Mouse (Mus musculus) 3134 (cell line): ENCODE results near the gene Ppp3r1.
"Not testable (repeated sequence)": the region's sequence is repeated elsewhere in the genome, so short reads cannot be mapped to it uniquely, and the experiment has no call there.

Experiments
- DNase-seq: peaks from one replicate; pipeline ENCODE4 v3.0.0-alpha.2; 2011; ENCODE audit warnings: low spot score; ENCODE audit not compliant: insufficient read length; ENCODE audit errors: extremely low read depth

Ppp3r1 gene

DNA sequence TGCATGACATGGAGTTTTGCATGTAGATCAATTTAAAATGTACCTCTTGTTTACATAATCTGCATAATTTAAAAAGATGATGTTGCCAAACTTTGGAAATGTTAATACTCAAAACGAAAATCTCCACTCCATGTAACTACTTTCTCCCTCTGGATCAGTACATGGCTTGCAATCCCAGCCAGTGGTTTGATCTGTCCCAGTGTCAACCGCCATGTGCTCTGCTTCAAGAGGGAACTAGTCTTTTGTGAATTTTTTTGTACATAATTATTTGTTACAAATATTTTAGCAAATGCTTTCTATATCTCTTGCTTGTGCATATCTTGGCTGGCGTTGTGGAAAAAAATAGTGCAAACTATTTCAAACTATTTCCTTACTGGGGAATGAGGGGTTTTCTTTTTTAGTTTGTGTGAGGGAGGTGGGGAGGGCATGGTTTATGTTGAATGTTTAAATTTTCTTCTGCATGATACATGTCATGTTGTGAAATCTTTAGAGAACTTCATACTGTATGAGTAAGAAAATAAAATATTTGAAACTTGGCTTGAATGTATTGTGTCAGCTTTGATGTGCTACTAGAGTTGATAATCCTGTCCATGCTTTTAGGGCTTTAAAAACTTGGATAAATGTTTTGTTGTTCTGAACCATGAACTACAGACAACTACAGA, 40.9 kb downstream of the Ppp3r1 start:
- DNase-seq: no peak

DNA sequence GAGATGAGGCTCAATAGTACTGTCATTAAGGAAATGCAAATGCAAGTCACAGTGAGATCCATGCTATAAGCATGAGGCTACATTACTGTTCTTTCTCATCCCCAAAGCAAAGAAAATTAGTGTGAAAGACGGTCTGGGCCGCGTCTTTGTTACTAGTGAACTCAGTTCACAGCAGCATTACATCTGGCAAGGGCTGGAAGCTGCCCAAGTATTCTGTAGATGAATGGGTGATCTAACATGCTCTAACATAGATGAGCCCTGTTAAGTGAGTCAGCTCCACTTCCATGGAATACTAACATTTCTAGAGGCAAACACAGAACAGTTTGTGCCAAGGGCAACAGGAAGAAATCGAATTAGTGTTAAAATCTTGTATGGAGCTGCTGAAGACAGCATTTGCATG, 41.9 kb downstream of the Ppp3r1 start:
- DNase-seq: no peak

DNA sequence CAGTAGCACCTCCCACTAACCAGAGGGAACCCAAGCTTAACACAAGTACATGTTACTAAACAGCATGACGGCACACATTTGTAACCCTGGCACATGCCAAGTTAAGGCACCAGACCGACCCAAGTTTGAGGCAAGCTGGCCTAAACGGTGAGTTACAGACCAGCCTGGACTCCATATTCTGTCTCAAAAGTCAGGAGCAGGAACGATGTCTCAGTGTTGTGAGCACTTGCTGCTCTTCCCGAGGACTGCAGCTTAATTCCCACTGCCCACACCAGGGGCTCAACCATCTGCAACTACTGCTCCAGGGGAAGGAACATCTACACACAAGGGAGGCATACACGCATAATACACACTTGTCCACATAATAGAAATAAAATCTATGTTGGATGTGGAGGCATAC, 43.4 kb downstream of the Ppp3r1 start:
- DNase-seq: no peak

DNA sequence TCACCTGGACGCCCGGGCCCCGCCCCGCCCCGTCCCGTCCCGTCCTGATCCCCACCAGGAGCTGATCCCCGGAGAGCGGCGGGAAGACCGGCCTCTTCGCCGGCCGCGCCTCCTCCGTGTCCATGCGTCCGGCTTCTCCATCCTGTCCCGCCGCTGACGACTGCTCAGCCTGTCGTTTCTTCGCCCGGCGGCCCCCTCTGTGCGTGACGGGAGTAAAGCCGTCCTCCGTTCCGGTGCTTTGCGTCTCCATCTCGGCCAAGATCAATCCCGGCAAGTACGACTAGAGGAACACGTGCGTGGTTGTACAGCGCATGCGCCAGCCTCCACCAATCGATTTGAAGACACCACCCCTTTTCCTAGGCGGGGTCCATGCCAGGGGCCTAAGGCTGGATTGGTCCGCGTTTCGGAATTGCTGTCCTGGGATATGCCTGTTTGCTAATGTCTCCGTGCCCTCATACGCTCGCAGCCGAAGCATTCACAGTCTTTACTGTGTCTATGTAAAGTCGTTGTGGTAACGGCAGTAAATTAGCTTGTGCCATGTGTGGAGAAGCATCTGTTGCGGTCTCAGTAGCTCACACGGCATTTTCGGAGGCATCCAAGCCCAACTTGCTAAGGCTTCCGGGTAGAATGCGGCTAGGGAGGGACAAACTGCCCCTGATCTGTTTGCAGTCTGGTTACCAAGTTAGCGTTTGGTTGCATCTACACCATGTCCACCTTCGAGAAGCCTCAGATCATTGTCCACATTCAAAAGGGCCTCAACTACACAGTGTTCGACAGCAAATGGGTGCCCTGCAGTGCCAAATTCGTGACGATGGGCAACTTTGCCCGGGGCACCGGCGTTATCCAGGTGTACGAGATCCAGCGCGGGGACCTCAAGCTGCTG, 52.4 kb downstream of the Ppp3r1 start, which contains the start of gene Pno1:
Gene Pno1 (minus strand): TSS at position 311 of the 883 bp plus-strand sequence.
- DNase-seq: peak; percentile 88

DNA sequence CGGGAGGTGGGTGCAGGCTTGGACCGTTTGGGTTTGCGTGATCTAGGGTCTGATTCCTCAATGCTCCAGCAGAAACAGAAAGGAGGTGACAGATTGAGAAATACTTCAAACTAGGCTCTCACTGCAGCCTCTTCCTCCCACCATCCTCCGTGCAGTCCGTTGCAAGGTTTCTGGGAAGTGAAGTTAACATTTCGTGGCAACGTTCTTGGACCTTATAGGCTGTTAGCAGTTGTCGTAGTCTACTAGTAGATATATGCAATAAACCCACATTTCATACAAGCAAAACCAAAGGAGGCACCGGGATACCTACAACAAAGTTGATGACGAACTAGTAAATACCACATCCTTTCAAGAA, 53.1 kb downstream of the Ppp3r1 start:
- DNase-seq: no peak

DNA sequence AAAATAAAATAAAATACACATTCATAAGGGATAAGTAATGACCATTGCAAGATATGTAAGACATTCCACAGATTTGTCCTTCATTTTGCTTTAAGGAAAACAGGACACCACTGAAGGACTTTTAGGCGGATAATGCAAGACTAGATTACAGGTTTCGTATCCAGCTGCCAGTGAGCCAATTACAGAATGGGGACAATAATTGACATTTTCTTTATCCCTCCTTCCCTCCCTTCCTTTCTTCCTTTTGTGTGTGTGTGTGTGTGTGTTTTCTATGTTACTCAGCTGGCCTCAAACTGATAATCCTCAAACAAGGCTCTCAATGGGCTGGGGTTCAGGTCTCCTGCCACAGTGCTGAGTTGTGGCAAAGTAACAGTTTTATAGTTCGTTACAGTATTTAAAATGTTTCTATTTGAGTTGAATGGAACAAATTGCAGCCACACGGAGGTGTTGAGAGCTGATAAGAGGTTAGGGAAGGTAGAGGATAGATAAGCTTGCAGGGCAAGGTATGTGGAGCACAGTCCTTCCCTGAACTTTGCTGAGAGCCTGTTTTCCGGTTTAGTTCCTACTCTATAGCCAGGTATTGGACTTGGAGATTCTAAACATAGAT, 53.9 kb downstream of the Ppp3r1 start:
- DNase-seq: no peak

DNA sequence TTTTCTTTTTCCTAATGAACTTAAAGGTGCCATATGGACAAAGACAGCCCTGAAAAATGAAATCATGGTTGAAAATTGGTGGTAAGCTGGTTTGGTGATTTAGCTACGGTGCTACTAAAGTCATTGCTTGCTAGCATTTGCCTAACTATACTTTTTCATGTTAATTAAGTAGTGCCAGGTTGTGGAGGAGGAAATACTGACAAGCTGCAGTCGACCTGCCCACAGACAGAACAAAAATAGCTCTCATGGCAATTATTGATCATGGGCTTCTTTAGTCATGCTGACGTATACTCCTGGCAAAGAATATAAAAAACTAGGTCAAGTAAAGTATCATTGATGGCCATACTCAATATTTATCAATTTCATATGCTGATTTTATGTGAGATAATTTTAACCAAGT, 56.4 kb downstream of the Ppp3r1 start:
- DNase-seq: no peak

DNA sequence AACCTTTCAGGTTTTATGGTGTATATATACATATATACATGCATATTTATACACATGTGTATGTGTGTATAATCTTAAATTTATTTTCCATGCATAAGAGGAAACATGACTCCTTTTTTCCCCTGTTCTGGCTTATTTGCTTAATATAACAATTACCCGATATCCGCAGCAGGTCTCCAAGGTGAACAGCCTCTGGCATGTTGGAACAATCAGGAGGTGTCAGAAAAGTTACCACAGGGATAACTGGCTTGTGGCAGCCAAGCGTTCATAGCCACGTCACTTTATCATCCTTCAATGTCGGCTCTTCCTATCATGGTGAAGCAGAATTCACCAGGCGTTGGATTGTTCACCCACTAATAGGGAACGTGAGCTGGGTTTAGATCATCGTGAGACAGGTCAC, 62.1 kb downstream of the Ppp3r1 start:
- no peak for DNase-seq

DNA sequence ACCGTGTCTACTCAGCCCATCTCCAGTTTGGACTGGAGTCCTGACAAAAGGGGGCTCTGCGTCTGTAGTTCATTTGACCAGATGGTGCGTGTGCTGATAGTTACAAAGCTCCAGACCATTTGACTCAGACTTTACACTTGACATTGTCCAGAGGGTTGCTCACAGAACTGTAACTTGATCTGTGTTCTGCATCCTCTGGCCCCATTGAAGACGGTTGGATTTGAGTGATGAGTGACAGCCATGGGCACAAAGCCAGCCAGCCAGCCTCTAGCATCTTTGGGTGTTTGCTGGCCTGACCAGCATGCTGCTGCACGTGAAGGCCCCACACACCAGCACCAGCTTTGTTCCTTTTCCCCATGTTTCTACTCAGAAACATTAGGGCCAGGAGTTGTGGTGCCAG, 73.7 kb downstream of the Ppp3r1 start:
- DNase-seq: no peak

DNA sequence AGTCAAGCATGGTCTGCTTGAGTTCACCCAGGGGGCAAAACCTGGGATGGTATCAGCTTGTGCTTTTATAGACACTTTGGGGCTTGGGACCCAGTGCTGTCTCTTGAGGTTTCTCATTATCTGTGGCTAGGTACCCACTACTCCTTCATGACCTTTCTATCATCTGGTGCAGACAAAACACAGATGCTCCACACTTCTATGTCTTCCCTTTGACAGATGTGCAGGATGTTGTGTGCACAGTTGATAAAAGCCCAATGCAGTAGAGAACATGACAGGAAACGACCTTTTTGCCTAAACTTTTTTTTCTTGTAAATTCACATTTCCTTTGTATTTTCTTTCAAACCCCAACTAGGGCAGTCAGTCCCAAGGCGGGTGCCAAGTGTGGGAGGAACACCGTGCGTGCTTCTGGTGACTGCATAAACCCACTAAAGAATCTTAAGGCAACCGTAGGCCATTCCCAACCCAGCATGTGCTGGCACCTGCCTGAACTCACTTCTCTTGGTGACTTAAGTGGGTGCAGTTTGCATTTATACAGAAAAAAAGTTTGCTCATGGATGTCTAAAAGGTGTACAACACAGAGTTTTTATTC, 77.5 kb downstream of the Ppp3r1 start:
- no peak for DNase-seq

DNA sequence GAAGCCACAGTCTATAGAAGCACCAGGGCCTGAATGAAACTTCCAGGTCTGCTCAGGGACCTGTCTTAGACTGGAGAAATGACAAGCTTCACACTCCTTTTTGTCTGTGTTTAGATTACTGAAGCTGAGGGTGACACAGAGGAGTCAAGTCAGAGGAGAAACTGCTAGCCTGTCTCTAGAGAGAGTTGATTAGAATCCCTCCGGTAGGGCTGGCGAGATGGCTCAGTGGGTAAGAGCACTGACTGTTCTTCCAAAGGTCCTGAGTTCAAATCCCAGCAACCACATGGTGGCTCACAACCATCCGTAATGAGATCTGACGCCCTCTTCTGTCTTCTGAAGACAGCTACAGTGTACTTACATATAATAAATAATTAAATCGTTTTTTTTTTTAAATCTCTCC, 79.5 kb downstream of the Ppp3r1 start:
- DNase-seq: not testable (repeated sequence)

DNA sequence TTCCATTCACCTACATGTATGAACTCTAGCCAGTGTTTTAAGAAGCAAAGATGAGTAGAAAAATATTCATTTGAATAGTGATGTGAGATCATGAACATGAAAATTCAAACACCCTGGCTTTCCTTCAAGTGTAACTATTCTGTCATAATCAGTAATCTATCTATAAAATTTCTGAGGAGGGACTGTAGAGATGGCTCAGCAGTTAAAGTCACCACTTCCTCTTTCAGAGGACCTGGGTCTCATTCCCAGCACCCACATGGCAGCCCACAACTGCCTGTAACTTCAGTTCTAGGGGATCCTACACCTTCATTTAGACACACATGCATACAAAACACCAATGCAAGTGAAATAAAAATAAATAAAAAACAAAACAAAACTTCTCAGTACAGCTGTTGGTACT, 89.7 kb downstream of the Ppp3r1 start:
- DNase-seq: no peak
